Mouse (Mus musculus) cerebellum, postnatal 4 days (tissue): ENCODE results near the gene Bcl11b.
A peak's percentile ranks its signal among the peaks of the same experiment; 100 is the strongest.

Experiments
- DNase-seq, 2 experiments: peaks; one replicate each; pipeline ENCODE4 v3.0.0; 2022; ENCODE audit warnings: low spot score in 2 of 2, mixed read lengths in 1 of 2

The Bcl11b gene

DNA sequence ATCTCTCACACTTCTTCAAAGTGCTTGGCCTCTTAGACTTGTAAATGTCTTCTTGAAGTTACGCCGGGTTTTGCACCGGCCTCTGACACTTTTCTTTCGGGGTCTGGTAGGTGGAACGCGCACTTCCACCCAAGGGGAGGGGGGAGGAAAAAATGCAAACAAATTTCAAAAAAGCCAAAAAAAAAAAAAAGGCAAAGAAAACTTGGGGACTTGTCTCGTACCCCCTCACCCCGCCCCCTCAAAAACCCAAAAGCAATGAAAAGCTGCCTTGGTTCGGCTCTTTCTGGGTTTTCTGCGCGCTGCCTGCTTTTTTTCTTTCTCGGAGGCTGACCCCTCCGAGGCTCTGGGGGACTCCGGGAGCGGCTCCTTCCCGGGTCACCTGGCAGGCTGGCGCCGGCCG lies at the start of gene Bcl11b:
TSS of gene Bcl11b (minus strand) at position 120 of the 400 bp plus-strand sequence.
- no peak for DNase-seq

DNA sequence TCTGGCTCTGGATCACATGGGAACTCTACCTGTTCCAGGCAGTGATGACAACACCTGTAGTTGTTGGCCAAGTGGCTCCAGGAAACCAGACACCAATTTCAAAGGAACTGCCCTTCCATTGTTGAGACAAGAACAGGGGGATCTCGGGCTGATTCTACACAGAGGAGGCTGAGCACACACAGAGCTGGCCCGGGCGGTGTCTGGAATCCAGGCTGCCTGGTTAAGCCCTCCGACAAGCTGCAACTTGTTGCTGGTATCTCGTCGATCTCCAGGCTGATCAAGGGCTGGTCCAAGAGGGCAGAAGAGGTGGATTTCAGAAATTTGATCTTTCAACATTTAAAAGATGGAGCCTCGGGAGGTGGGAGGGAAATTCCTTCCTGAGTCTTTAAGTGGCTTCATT lies 47.6 kb upstream of the Bcl11b start:
- no peak for DNase-seq

DNA sequence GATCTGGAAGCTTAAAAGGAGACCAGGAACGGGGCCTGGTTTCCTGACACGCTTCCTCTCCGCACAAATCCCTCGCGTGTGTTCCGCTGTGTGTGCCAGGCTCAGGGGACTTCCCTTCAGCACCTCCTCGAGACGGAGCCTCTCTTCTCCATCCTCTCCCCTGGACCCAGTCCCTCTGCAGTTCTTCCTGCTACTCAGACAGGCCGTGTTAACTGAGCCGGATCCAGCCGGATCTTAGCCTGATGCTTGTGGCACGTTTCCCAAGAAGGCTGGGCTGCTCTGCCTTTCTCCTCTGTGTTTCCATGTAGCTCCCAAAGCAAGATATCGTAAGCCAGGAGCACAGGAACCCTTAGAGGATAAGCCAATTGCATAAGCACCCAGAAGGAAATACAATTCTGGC lies 46.2 kb upstream of the Bcl11b start:
- no peak for DNase-seq

DNA sequence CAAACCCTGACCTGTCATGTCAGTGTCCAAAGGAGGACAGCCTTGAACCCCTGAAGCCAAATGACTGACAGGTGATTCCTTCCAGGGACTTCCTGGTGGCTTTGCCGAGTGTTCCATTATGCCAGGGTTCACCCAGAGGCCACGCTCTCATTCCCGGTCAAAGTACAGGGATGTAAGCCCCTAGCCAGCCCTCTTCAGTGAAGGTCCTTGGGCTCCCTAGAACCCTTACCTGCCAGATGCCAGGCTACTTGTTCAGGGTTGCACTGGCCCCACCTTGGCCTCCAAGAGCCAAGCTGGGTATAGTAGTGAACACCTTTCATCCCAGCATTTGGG lies 38.8 kb upstream of the Bcl11b start:
- DNase-seq, result no peak

DNA sequence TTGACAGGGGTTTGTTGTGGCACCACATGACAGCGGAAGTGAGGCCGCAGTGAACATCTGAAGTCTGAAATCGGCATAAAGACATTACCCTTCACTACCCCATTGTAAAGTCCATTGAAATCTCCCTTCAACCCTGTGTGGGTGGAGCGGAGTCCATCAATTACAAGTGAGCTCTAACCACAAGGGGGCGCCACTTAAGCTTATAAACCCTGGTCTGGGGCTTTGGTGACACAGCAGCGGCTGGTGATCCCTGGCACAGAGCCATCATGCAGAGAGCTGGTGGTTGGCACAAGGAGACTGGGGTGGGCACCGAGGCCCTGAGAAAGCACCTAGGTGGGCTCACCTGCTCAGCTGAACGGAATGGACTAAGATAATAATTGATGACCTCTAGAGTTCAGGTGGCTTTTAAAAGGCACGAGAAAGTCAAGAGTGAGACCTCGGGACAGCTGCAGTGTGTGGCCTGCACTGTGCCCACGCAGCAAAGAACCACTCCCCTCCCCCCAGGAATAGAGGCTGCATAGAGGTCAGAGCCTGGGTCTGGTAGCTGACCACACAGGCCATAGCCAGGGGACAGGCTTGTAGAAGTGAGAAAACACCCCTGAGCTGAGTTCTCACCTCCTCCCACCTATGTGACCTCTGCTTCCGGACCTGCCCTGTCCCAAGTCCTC lies 38.3 kb upstream of the Bcl11b start:
- DNase-seq, result peak; percentile 74 to 90

DNA sequence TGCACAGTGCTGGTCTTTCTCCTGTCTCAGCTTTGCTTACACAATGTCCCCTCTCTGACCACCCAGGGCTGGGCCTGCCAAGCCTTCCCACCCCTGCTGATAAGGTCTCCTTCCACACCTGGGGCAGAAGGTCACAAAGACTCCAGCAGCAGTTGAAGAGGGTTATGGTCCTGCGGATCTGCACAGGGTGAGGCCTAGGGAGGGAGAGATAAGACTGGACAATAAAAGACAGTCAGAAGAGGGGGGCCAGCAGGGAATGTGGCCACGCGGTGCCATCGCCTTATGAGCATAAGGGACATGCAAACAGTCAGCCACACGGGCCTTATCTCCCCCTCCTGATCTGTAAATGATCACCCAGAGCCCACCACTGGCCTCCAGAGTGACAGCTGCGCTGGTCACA lies 34.0 kb upstream of the Bcl11b start:
- DNase-seq, result no peak

DNA sequence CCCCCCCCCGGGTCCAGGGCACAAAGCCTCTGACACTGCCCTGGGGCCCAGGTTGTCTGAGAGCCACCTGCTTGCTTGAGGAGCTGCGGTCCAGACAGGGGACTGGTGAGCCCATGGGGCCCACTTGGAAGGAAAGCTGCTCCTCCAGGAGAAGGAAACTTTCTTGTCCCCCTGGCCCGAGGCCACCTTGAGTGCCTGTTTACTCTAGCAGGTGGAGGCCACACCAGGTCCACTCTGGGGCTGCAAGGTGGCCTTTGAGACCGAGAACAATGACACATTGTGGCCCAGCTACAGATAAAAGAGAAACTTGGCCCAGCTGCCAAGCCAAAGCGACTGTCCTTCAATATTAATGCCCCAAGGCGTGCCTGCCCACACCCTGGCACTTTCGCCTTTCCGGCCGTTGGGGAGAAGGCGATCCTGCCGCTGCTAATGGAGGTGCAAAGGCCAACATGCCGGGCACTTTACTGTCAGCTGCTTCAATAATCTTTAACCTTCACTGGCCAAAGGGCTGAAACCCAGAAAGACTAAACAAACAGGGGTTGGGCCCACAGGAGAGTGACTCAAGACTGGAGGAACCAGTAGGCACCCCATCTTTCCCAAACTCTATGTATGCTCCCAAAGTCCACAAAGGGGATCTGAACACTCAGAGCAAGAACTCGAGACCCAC lies 32.1 kb upstream of the Bcl11b start:
- DNase-seq, result no peak

DNA sequence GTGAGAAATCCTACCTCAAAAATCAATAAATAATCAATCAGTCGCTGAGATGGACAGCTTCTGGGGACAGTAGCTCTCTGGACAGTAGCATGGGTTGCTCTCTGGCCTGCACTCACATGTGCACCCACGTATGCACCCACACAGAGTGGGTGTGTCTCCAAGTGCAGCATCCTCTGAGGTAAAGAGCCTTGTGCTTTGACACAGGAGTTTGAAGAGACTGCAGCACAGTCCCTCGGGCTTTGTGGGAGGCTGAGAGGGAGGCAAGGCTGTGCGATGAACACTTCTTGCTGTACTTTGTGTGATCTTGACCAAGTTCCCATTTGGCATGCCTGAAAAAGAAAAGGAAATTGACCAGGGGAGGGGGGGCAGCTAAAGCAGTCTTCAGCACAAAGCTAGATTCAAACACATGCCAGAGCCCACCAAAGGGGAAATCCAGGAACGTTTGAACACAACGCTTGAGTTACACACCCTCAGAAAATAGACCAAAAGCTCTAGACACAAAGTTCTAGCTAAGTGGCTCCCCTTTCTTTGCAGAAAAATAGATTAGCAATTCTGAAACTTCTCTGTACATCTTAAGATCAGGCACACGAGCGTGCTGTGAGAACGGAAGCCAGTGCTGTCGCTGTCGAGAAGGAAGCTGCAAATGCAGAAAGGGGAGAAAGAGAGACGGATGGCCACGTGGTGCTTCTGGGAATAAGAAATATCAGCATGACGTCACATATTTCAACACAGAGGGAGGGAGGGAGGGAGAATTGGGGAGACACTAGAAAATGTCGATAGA lies 19.6 kb upstream of the Bcl11b start:
- no peak for DNase-seq

DNA sequence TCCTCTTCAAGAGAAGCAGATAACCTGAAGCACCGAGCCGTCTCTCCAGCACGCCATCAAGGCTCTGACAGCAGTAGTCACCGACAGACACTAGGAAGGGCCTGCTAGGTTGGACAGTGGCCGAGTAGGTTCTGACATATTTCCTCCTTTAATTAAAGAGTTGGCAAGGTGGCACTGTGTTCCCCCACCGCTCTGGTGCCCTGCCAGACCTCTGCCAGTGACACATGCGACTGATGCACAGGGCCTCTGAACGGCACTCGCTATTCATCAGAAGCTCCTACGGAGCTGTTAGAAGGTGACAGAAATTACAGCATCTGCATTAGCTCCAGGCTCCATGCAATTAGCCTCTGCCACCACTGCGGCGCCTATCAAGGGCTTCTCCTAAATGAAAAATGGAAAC lies 8.6 kb upstream of the Bcl11b start:
- peak in 1 of 2 experiments; percentile 73 for DNase-seq

DNA sequence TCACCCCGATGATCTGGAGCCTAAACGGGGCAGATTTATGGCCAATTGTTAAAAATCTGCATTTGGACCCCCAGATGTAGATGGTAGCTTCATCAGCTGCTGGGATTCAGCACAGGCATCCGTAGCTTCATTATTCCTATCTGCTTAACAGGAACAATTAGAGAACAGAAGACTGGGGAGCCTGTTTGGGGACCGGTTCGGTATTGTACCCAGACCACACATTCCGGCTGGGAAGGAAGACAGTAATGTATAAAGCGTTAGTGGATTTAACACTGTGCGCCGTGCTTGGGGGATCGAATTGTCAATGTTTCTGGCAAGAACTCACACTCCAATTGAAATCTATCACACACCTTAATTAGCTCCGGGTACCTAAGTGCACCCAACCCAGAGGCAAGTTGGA lies 6.9 kb upstream of the Bcl11b start:
- DNase-seq, result no peak

DNA sequence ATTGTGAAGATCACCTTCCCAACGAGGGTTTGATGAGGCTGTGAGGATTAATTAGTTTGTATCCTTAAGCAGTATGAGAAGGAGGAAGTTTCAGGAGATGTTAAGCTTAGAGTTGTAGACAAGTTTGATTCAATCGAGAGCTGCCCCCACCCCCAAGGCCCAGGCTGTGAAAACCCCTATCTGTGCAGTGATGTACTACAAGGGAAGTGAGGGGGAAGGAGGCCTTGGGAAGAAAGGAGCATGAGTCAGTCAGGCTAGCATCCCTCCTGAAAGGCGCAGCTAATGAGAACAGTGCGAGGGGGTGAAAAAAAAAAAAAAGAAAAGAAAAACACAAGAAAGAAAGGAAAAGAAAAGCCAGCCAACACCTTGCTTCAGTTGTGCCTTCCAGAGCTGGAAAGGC lies 5.8 kb upstream of the Bcl11b start:
- no peak for DNase-seq

DNA sequence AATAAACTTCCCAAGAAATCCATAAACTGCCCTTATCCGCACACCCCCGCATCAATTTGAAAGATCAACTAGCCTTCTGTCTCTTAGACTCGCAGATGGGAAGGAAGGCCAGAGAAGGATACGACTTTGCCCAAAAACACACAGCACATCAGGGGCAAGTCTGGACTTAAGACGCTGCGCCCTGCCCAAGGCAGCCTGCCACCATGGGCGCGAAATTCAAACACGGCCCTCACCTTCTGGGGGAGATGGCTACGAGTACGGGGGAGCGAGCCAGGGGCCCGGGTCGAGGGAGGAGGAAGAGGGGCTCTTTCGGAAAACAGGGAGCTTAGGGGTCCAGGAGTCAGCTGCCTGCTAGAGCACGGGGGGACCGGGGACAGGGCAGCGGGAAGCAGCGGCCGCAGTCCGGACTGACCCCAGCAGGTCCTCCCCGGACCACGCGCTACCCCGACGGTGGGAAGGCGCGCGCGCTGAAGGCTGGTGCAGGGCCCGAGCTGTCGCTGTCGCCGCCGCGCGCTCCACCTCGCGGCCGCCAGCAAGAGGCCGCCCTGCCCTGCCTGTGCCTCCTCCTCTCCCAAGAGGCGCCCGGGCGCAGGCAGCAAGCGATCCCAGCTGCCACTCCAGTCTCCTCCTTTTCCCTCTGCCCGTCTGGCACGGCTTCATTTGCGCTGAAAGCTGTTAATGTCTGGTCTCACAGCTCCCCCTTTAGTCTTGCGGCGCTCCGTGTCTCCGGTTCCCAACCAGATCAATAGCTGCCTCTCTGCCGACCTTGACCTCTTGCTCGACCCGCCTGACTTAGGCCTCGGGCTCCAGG lies 2.6 kb upstream of the Bcl11b start:
- DNase-seq, result peak; percentile 59 to 78

DNA sequence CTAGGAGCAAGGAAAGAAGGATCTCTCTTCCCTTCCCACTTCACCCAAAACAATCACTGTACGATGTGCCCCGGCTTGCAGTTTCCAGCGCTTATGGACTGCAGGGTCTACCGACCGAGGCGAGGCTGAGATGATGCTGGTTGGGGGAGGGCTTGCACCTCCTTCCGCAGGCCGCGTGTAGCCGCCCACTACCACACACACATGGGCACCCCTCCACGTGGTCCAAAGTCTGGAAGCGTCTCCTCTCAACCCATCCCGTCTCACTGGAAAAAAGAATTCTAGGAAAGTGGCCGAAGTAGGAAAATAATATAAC lies 2.0 kb upstream of the Bcl11b start:
- no peak for DNase-seq

DNA sequence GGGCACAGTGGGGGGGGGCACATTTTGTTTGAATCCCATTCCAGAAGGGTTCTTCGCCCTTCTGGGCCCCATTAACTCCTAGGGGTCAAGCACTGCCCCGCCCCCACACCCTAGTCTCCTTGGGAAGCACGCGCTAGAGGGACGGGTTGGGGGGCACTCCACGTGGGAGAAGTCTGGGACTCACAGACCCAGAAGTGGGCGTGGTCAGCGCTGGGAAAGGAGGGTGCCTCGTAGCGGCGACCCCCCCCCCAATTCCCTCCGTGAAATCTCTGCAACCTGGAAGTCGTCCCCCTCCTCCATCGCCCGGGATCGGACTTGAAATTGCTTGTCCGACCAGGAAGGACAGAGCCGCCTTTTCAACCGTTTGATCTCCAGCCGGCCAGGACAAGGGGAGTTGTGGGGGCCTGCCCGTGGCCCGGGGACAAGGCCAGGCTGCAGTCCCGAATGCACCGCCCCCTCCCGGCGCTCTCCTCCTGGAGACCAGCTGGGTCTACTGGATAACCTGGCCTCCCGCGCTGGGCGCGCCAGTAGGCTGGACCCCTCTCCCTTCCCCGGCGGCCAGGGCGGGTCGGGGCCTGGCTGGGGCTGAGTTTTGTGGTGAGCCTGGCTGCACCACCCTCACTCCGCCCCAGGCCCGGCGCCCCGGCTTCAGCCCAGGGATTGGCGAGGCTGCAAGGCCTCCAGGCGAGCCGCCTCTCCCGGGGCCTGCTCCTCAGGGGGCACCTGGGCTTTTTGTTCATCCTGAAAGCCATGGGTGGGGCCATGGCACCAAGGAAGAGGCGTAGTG lies 1.5 kb upstream of the Bcl11b start:
- DNase-seq, result peak in 1 of 2 experiments; percentile 21

DNA sequence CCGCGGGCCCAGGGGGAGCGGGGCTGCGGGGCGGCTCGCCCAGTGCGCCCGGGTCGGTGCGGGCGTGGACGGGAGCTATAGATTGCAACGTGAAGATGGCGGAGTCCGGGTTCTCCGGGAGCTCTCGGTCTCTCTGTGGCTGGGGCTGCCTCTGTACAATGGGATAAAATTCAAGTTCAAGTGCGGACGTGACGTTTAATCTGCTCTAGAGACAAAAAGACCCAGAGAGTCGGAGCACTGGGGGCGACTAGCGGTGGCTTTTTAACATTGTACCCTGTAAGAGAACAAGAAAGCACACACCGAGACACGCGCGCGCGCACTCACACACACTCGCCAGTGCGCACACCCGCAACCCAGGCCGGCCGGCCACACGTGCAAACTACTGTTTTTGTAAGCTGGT lies 526 bp upstream of the Bcl11b start:
- peak in 1 of 2 experiments; percentile 78 for DNase-seq

DNA sequence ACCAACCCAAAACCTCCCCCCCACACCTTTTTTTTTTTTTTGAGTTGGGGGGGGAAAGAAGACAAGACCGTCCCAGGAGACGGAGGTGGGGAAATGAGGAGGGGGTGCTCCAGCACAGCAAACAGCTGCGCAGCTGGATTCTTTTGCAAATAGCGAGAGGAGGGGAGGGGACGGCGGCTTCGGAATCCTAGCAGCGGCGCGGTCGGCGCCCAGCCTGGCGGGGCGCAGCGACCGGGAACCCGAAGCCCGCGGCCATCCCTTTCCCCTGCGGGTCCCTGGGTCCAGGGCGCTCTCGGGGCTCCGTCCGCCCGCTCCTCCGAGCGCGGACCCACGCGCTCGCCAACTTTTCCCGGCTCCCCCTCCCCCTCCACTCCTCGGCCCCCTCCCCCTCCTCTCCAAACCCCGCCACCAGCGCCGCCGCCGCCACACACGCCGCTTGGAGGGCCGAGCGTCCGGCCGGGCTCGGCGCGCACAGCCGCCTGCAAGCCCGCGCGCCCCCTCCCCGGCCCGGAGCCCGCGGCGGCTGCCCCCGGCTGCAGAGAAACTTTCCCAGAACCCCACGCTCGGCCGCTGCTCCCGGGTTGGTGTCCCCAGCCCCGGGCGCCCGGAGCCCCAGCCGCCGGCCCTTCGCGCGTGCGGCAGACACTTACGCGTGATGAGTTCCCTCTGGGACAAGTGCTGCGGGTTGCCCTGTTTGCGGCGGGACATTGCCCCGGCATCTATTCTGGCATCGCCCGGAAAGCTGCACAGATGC lies 789 bp downstream of the Bcl11b start:
- peak in 1 of 2 experiments; percentile 30 for DNase-seq

DNA sequence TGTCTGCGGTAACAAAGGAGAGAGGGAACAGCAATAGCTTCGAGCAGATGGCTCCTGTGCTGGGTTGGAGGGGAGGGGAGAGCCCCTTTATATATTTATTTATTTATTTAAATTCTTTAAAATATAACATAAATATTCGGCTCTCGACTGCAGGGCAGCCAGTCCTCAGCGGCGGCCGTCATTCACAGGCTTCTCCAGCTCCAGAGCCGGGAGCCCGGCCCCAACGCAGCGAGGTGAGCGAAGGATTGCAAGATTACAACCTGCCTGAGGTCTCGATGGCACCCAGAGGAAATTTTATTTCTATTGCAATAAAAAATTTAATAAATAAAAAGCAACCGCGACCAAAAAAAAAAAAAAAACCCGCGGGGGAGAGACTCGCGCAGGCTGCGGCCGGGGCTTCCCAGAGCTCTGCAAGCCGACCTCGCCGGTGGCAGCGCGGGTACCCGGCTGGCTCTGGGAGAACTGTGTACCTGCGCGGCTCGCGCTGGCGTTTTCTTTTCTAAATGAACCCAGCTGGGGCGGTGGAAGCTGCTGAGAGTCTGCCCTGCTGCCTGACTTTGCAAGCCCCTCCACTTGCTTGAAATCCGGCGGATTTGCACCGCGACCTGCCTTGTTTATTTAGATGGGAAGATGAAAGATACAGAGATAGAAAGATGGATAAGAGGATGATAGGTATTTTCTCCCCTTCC lies 1.6 kb downstream of the Bcl11b start:
- no peak for DNase-seq

DNA sequence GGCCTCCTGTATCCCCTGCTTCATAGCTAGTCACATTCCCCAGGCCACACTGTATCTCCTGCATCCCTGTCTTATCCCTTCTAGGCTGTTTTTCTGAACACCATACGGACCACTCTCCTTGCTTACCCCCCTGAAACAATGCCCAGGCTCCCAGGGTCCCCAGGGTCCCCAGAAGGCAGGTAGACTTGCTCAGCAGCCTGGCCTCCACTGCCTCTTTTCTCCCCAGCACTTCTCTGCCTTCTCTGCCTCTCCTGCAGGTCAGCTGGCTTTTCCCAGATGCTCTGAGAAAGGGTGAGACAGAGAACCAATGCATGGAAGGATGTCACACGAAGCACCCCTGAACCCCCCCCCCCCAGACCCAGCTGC lies 2.7 kb downstream of the Bcl11b start:
- no peak for DNase-seq

DNA sequence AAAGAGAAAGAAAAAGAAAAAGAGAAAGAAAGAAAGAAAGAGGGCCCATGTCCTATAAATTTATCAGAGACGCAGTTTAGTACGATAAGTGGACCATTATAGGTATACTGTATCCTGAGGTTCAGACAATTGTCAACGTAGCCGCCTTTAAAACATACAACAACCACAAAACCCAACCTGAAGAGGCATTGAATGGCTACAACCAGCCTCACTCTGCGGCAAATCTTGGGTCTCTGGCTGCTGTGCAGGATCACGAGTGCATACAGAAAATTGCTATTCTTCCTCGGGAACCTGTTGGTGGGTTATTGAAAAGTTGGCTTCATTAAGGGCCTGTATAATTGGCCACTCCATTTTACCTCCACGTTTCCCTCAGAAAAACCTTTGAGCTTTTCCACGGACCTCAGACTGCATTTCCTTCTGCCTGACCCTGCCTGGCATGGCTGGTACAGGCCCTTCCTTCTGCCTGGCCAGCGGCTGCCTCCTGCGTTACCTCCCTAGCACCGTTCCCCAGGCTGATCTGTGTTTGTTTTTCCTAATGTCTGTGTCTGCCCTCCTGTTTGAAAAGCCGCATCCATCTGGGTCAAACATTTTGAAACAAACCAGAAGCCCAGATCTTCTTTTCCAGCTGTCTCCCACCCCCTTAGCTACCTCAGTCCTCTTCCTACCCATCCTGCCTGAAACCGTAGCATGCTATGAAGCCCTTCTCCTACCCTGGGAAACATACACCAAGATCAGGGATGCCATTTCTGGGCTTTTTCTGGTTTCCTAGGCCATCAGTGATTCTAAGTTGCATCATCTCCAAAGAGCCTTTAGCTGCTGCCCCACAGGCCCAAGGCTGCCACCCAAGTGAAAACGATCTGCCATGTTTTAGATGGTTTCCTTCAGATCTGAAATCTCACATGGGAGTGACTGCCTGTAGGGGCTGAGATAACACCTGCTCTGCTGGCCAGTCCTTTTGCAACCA lies 3.4 kb downstream of the Bcl11b start:
- no peak for DNase-seq
